Comparison of ENCODE assay signal across 16 mouse cellular contexts in the genomic region with DNA sequence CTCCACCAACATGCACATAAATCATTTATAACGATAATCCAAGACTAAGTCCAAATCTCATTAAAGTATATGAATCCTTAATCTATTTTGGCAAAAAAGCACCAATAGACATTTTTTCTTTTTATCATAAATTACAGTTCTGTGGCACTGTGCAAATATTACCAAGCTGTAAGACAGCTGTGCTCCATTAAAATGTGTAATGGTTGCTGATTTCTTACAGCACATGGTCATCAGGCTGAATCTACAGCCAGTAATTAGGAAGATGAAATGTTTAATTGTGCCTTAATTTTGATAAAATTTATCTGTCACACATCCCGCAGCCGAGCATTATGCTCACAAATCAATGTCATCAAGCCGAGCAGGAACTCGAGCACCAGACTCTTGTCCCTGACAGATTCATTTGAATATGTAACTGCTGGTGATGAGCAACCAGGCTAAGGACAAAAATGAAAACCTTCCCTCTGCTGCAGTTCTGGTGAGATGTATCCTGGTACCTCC.
DNase-seq lines count a peak whose midpoint lies in the region; ATAC-seq and TF ChIP-seq lines count a peak whose summit lies in the region.
"Had no signal": no experiment of that assay in that cellular context is flagged by ENCODE, and none has a peak within 500 bp of the region (broad histone marks: within the 10 kb centered on the region; RNA-seq: fewer than 3 reads in every experiment).

No protein-coding gene starts in this region.

- no peaks in the 10 kb centered on the region for H3K27me3 ChIP-seq in hindbrain, embryonic 13.5 days
- no peaks in the 10 kb centered on the region for H3K27me3 ChIP-seq in hindbrain, embryonic 11.5 days (ENCODE audit: control insufficient read depth, insufficient read depth, low read length)
- H3K27me3 ChIP-seq in kidney, postnatal 0 days (ENCODE audit: insufficient read depth, low read length), result no peaks in the 10 kb centered on the region
- H3K27me3 ChIP-seq in forebrain, postnatal 0 days (ENCODE audit: insufficient read depth, low read length), result no peaks in the 10 kb centered on the region
- H3K27me3 ChIP-seq: heart, embryonic 12.5 days had no signal

- 57% methylated on average over 5 of the region's 5 CpGs for WGBS in hindbrain, embryonic 13.5 days
- WGBS in hindbrain, embryonic 11.5 days, result 77% methylated on average over 5 of the region's 5 CpGs
- 56% methylated on average over 5 of the region's 5 CpGs for WGBS in kidney, postnatal 0 days
- 36% methylated on average over 5 of the region's 5 CpGs for WGBS in forebrain, postnatal 0 days

- H3K4me2 ChIP-seq in hindbrain, embryonic 13.5 days, result no peak overlapping the region
- no peak overlapping the region for H3K4me2 ChIP-seq in hindbrain, embryonic 11.5 days (replicated peaks; ENCODE audit: low read depth, low read length)
- no peak overlapping the region for H3K4me2 ChIP-seq in kidney, postnatal 0 days (ENCODE audit: low read length)
- H3K4me2 ChIP-seq in forebrain, postnatal 0 days (ENCODE audit: low read depth), result no peak overlapping the region
- H3K4me2 ChIP-seq: heart, embryonic 12.5 days had no signal

- H3K9ac ChIP-seq in hindbrain, embryonic 13.5 days, result no peak overlapping the region
- no peak overlapping the region for H3K9ac ChIP-seq in hindbrain, embryonic 11.5 days (ENCODE audit: low read depth, low read length)
- H3K9ac ChIP-seq in kidney, postnatal 0 days (ENCODE audit: low read depth, low read length), result no peak overlapping the region
- H3K9ac ChIP-seq in forebrain, postnatal 0 days, result no peak overlapping the region
- H3K9ac ChIP-seq: heart, embryonic 12.5 days had no signal

- H3K4me1 ChIP-seq in hindbrain, embryonic 13.5 days (replicated peaks), result no peaks in the 10 kb centered on the region
- no peaks in the 10 kb centered on the region for H3K4me1 ChIP-seq in hindbrain, embryonic 11.5 days (replicated peaks; ENCODE audit: control insufficient read depth, insufficient read depth, low read length)
- no peaks in the 10 kb centered on the region for H3K4me1 ChIP-seq in kidney, postnatal 0 days (replicated peaks; ENCODE audit: insufficient read depth, low read length)
- peaks cover 16% of the 10 kb centered on the region for H3K4me1 ChIP-seq in forebrain, postnatal 0 days (ENCODE audit: insufficient read depth)
- H3K4me1 ChIP-seq: heart, embryonic 12.5 days; hindbrain, embryonic 10.5 days had no signal

- 0 out of 2 replicates have a peak, but pooled peaks have one; percentile 21 for ATAC-seq in hindbrain, embryonic 13.5 days (ENCODE audit: low FRiP score)
- ATAC-seq in hindbrain, embryonic 11.5 days (ENCODE audit: low FRiP score), result no peak
- no peak for ATAC-seq in kidney, postnatal 0 days (replicated peaks; ENCODE audit: low FRiP score, low read depth)
- ATAC-seq in forebrain, postnatal 0 days, result no peak

- H3K27ac ChIP-seq in hindbrain, embryonic 13.5 days, result no peak overlapping the region
- H3K27ac ChIP-seq in hindbrain, embryonic 11.5 days (ENCODE audit: low read depth, low read length), result no peak overlapping the region
- no peak overlapping the region for H3K27ac ChIP-seq in kidney, postnatal 0 days
- H3K27ac ChIP-seq in forebrain, postnatal 0 days (ENCODE audit: low read depth, low read length), result no peak overlapping the region
- H3K27ac ChIP-seq: embryonic facial prominence, embryonic 10.5 days; hindbrain, embryonic 10.5 days had no signal

- no peak overlapping the region for H3K4me3 ChIP-seq in hindbrain, embryonic 13.5 days
- H3K4me3 ChIP-seq in hindbrain, embryonic 11.5 days (ENCODE audit: low read depth, low read length), result no peak overlapping the region
- H3K4me3 ChIP-seq in kidney, postnatal 0 days (replicated peaks; ENCODE audit: low read depth, low read length), result no peak overlapping the region
- H3K4me3 ChIP-seq in forebrain, postnatal 0 days (ENCODE audit: low read depth, low read length), result no peak overlapping the region
- H3K4me3 ChIP-seq: embryonic facial prominence, embryonic 10.5 days; heart, embryonic 12.5 days; hindbrain, embryonic 10.5 days had no signal

- TF ChIP-seq CTCF in kidney, postnatal 0 days (IDR thresholded peaks at IDR 0.05; ENCODE audit: low read depth), result no peak
- TF ChIP-seq CTCF in forebrain, postnatal 0 days (IDR thresholded peaks at IDR 0.05; ENCODE audit: low read depth), result no peak

- no peaks in the 10 kb centered on the region for H3K36me3 ChIP-seq in hindbrain, embryonic 13.5 days
- no peaks in the 10 kb centered on the region for H3K36me3 ChIP-seq in hindbrain, embryonic 11.5 days (ENCODE audit: control insufficient read depth, insufficient read depth, low read length)
- H3K36me3 ChIP-seq in kidney, postnatal 0 days (ENCODE audit: insufficient read depth, low read length), result no peaks in the 10 kb centered on the region
- no peaks in the 10 kb centered on the region for H3K36me3 ChIP-seq in forebrain, postnatal 0 days (ENCODE audit: insufficient read depth)
- H3K36me3 ChIP-seq: embryonic facial prominence, embryonic 10.5 days; heart, embryonic 12.5 days; hindbrain, embryonic 10.5 days had no signal

- DNase-seq in hindbrain, embryonic 11.5 days (ENCODE audit: low spot score), result no peak
- DNase-seq in kidney, postnatal 0 days (ENCODE audit: low spot score), result peak; percentile 31
- no peak for DNase-seq in kidney, adult 11 months
- peak; percentile 16 for DNase-seq in layer of hippocampus, adult 9-11 months
- no peak for DNase-seq in layer of hippocampus, adult 8-10 months (ENCODE audit: low spot score in 2 of 2)
- peak; percentile 29 for DNase-seq in forebrain, postnatal 0 days
- no peak for DNase-seq in retina, embryonic 14.5 days (ENCODE audit: low spot score)
- DNase-seq: adrenal gland, adult 2 months; adrenal gland, postnatal 25 days; cerebellum, adult 2 months; cerebellum, postnatal 10 days; gastrocnemius, postnatal 14 days had no signal

- no peaks in the 10 kb centered on the region for H3K9me3 ChIP-seq in hindbrain, embryonic 13.5 days
- no peaks in the 10 kb centered on the region for H3K9me3 ChIP-seq in hindbrain, embryonic 11.5 days (ENCODE audit: control insufficient read depth, low read length)
- H3K9me3 ChIP-seq in kidney, postnatal 0 days (replicated peaks; ENCODE audit: low read length), result no peaks in the 10 kb centered on the region
- no peaks in the 10 kb centered on the region for H3K9me3 ChIP-seq in forebrain, postnatal 0 days (ENCODE audit: low read length)
- H3K9me3 ChIP-seq: embryonic facial prominence, embryonic 10.5 days; heart, embryonic 12.5 days; hindbrain, embryonic 10.5 days had no signal

Comparison
In these comparisons a context has a peak if more than half of its experiments do, and no peak if none do; other contexts are left out.
1. DNase-seq: peak in kidney, postnatal 0 days (single experiment), layer of hippocampus, adult 9-11 months (single experiment) and forebrain, postnatal 0 days (single experiment); none in hindbrain, embryonic 11.5 days (single experiment), kidney, adult 11 months (single experiment), layer of hippocampus, adult 8-10 months (0 of 2) and retina, embryonic 14.5 days (single experiment).